15 mouse cellular contexts compared by ENCODE assay signal in genomic region chr19:4108535-4108934, GRCm38 (mm10).
"Had no signal": no experiment of that assay in that cellular context is flagged by ENCODE, and none has a peak within 500 bp of the region (broad histone marks: within the 10 kb centered on the region; RNA-seq: fewer than 3 reads in every experiment).

No protein-coding gene starts in this region.

- H3K4me3 ChIP-seq: neural tube, embryonic 13.5 days; neural tube, embryonic 15.5 days; stomach, embryonic 15.5 days had no signal

- H3K9me3 ChIP-seq: neural tube, embryonic 13.5 days; neural tube, embryonic 15.5 days; stomach, embryonic 15.5 days had no signal

- H3K27me3 ChIP-seq: neural tube, embryonic 13.5 days; neural tube, embryonic 15.5 days; stomach, embryonic 15.5 days had no signal

- DNase-seq: retina, postnatal 1 day; right cerebral cortex, adult 18-20 months; right cerebral cortex, postnatal 14 days; right cerebral cortex, postnatal 25 days; right cerebral cortex, postnatal 4 days; spleen, adult 18-20 months; thymus, adult 18-20 months; thymus, adult 2 months; thymus, postnatal 14 days; thymus, postnatal 25 days; thymus, postnatal 36 days; thymus, postnatal 4 days had no signal
